Mouse (Mus musculus): Measurements from ENCODE around the gene Taf10. TPM values are rescaled to one million over a fixed set of nuclear protein-coding genes. Genes with fewer than 3 reads are reported as not detected.

The Taf10 gene
- polyA plus RNA-seq, 1 experiment: 171 TPM

DNA sequence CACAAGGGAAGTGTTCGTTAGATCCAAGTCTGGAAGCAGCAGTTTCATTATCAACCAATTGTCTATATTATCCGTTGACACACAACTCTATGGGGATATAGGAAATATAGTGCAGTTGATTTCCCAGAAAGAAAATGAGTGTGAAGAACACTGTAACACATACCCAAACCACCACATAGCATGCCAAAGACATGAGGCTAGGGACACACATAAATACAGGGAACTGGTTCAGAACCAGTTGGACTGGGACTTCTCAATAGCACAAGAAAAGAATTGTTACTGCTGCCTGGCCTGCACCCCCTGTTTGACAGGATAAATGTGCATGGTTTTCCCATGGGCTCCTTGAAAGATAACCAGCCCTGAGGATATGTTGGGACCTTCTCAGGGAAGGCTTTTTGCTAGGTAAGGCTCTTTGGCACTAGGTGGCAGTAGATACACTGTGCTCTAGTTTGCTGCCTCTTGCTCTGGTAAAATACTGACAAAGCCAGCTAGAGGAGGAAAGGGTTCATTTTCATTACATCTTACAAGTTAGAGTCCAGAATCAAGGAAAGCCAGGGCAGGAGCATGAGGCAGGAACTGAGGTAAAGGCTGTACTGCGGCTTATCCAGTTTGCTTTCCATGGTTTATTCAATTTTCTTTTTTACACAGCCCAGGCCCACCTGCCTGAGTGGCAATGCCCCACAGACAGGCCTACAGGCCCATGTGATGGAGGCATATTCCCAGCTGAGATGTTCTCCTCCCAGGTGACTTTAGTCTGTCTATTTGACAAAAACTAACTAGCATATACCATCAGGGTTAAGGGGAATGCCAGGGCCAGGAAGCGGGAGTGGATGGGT, 17.8 kb downstream of the Taf10 start:
- no peak for DNase-seq (ENCODE audit: low spot score)

DNA sequence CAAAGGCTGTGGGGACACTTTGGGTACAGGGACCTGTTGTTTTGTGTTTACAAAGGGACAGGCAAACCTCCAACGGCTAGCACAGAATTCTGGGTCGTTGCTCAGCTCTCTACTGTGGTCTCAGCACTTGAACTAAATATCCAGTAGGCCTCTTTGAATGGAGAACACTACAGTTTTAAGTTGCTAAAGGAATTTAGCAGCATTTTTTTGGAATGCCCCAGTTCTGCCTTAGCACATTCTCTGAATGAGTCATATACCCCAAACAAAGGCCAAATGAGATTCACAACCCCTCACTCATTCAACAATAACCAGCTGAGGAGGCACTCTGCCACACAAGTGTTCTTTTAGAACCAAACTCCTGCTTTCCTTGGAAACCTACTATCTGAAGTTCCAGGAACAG, 22.2 kb downstream of the Taf10 start:
- DNase-seq (ENCODE audit: low spot score): no peak

DNA sequence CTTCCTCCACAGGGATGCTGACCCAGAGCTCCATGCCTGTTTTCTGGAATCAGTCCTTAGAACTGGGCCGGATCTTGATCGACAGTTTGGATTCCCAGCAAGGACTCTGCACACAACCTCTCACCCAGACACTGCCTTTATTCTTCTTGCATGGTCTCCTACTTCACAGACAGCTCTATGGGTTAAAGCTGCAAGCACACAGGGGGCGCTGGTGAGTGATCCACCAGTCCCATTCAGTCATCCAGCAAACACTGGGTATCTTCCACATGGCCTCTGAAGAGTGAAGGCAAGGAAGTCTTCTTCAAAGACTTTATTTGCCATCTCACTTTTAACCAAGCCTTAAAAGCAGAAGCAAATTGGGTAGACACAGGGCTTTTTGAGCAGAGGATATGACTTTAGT, 28.8 kb downstream of the Taf10 start:
- no peak for DNase-seq (ENCODE audit: low spot score)

DNA sequence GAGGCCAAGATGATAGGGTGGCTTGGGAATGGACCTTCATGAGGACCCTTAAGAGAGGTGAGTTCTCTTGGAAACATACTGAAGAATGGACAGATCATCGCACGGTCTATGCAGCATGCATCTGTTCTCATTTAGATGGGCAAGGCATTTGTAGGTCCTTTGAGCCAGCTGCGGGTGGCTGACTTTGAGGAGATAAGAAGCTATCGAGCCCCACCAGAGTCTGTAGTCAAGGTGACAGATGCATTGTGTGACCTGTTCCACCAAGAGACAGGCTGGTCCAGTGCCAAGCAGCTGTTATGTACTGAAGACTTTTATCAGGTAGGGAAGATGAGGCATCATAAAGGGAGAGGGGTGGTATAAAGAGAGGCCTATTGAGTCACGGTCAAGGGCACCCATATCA, 35.4 kb downstream of the Taf10 start:
- DNase-seq (ENCODE audit: low spot score): no peak

DNA sequence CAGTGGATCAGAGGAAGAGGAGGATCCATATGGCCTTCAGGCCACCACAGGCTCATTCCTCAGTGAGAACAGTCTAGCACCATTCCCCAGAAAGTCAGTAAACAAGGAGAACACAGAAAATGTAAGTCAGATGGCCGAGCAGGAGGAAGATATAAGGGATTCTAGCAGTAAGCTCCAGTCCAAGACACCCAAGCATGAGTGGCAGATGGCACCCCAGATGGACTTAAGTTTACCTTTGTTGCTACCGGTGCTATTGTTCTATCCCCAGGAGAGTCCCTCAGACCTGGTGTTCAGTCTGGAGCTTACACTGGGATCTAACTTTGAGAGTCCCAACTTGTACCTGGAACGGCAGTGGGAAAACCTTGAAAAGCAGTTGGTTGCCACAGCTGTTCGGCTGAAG, 40.3 kb downstream of the Taf10 start:
- no peak for DNase-seq (ENCODE audit: low spot score)

DNA sequence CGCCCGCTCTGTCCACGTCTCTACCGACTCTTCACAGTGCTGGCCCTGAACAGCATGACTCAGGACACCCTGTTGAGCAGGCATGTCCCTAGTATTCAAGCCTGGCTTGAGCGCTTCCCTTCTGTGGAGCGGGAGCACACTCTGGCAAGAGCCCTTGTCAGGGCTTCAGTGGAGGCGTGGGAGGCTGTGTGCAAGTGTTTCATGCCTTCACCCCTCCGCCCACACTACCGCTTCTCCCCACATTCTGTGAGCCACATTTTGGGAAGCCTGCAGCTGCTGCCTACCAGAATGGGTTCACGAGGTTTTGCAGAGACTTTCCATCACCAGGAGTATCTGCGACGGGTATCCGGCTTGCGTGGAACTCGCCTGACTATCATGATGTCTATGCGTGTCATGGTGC, 41.0 kb downstream of the Taf10 start:
- DNase-seq (ENCODE audit: low spot score): no peak

DNA sequence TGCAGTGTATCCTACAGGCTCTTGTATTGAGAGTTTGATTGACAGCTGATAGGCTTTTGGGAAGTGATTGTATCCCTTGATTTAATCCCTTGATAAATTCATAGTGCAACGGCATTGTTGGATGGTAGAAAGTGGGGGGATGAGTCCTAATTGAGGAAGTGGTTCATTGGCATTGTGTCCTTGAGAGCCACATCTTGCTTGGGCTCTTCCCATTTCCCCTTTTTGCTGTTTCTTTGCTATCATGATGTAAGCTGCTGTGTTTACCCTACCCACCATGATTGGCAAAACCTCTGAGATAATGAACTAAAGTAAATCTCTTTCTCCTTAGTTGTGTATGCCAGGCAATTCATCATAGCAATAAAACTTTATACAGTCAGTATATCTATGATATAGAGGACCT, 53.3 kb downstream of the Taf10 start:
- no peak for DNase-seq (ENCODE audit: low spot score)

Other genes with a start within 250 kb of the Taf10 start
- 31.3 and 38.4 TPM in 2 replicates for gene Smpd1, start 190.0 kb downstream of the Taf10 start, polyA plus RNA-seq (2012; rRNA removed)
- gene Apbb1, start 162.7 kb downstream of the Taf10 start, polyA plus RNA-seq (2012; rRNA removed): 36.9 and 42.2 TPM in 2 replicates
- 1.6 and 2.1 TPM in 2 replicates for gene Hpx, start 144.2 kb downstream of the Taf10 start, polyA plus RNA-seq (2012; rRNA removed)
- 57.0 and 64.8 TPM in 2 replicates for gene Trim3, start 110.8 kb downstream of the Taf10 start, polyA plus RNA-seq (2012; rRNA removed)
- gene Timm10b, start 104.3 kb downstream of the Taf10 start, polyA plus RNA-seq (2012; rRNA removed): 90.1 and 108 TPM in 2 replicates
- 92.6 and 125 TPM in 2 replicates for gene Arfip2, start 103.9 kb downstream of the Taf10 start, polyA plus RNA-seq (2012; rRNA removed)
- 49.2 and 53.0 TPM in 2 replicates for gene Gm45799, start 103.8 kb downstream of the Taf10 start, polyA plus RNA-seq (2012; rRNA removed)
- gene Dnhd1, start 93.5 kb downstream of the Taf10 start, polyA plus RNA-seq (2012; rRNA removed): 5.1 and 5.5 TPM in 2 replicates
- gene Ilk, start 7.8 kb downstream of the Taf10 start, polyA plus RNA-seq (2012; rRNA removed): 488 and 618 TPM in 2 replicates
- gene Rrp8, start 7.0 kb downstream of the Taf10 start, polyA plus RNA-seq (2012; rRNA removed): 17.0 and 17.1 TPM in 2 replicates
- gene Tpp1, start 7.9 kb upstream of the Taf10 start, polyA plus RNA-seq (2012; rRNA removed): 130 and 144 TPM in 2 replicates
- gene Dchs1, start 43.3 kb upstream of the Taf10 start, polyA plus RNA-seq (2012; rRNA removed): 4.4 and 7.4 TPM in 2 replicates
- 218 and 233 TPM in 2 replicates for gene Mrpl17, start 66.7 kb upstream of the Taf10 start, polyA plus RNA-seq (2012; rRNA removed)
- 3.2 and 5.1 TPM in 2 replicates for gene Gm4070, start 209.6 kb upstream of the Taf10 start, polyA plus RNA-seq (2012; rRNA removed)

All from urinary bladder, adult 2 months (tissue).